Mouse (Mus musculus): ENCODE results near the gene Krtap7-1.

Krtap7-1 gene

GRCm38 (mm10) chr16:89508223-89508622 lies at the start of gene Krtap7-1:
Krtap7-1 (minus strand) TSS chr16:89508323.
- no peak for ATAC-seq (ENCODE audit: insufficient number of reproducible peaks, low FRiP score, low TSS enrichment)

DNA sequence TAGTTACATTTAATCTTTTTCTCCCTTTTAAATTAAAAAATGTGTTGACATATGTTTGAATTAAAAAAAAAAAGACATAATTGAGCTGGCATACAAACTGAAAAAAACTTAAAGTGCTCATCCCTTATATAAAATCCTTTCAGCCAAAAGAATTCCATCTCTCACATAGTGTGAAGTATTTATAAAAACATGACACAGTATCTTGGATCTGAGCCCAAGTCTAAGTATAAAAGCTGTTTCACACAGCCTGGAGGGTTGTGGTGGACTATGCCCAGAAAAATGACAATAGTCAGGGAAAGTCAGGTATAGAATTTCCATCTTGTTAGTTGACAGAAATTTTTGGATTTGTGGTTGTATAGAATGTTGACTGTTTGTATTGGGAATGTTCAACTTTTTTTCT lies 42.2 kb upstream of the Krtap7-1 start:
- no peak for ATAC-seq (ENCODE audit: insufficient number of reproducible peaks, low FRiP score, low TSS enrichment)

DNA sequence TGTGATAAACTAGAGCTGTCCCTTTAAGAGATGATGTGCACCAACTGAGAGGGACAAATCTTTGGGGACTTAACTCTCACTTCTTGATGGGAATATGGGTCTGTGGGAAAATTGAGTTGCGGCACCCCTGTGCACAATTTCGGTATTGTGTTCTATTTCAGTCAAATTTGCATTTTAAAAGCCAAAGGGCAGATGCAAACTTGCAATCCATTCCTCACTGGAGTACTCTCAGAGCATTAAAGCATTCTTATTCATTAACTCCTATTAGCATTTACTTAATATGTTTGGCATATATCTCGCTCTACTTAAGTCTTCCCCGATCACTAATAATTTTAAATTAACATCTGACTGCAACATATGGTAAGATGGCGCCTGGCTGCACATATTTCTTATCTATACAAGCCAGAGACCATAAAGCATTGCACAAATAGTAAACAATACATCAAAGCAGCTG lies 29.9 kb upstream of the Krtap7-1 start:
- ATAC-seq (ENCODE audit: insufficient number of reproducible peaks, low FRiP score, low TSS enrichment), result no peak

DNA sequence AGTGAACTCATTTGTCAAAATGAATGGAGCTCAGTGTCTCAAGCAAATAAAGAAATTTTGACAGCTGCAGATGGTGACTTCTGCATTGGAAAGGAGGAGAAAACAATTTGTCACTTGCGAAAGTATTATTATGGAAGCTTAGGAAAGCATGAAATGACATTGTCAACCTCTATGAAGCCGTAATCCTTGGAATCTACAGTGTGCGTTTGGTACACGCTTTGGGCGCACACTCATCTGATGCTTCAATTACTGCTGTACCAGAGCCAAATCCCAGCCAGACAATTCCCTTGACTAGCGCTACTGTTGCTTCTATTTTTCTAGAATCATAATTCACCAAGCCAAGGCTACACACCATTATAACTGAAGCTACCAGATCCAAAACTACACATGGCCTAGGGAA lies 29.2 kb upstream of the Krtap7-1 start:
- ATAC-seq (ENCODE audit: insufficient number of reproducible peaks, low FRiP score, low TSS enrichment), result no peak

DNA sequence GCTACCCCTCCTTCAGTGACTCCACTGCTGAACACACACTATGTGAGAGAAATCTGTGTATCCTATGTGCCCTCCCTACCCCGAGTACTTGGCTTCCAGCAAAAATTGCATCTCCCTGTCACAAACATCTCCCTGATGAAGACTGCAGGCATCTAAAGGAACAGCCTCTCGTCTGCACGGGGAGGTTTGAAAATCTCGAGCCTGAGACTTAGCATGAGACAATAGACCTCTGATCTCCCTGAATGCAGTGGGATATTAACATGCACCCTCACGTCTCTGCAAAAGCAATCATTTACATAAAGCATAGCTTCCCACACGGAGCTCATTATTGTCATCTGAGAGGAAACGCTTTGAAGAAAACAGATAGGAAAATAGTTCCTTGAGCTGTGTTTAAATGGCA lies 22.4 kb upstream of the Krtap7-1 start:
- ATAC-seq (ENCODE audit: insufficient number of reproducible peaks, low FRiP score, low TSS enrichment), result no peak

DNA sequence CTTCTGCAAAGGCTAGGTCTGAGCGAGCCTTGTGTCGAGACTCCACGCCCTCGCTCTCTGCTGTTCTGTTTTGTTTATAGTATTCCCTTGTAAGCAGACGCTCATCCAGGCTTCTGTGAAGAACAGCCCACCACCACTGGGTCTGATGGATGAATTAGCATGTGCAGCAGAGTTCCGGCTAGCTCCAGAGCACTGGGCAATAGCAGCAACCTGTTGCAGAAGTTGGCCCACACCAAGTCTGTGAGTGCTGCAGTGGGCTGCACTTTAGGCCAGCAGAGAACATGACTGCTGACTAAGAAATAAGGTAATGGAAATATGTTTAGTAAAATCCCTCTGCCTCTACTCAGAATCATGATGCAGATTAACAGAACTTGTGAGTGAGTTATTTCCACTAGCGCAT lies 21.7 kb upstream of the Krtap7-1 start:
- no peak for ATAC-seq (ENCODE audit: insufficient number of reproducible peaks, low FRiP score, low TSS enrichment)

- no peak for ATAC-seq (ENCODE audit: insufficient number of reproducible peaks, low FRiP score, low TSS enrichment)
Observed at GRCm38 (mm10) chr16:89528380-89528779, 20.3 kb upstream of the Krtap7-1 start.

DNA sequence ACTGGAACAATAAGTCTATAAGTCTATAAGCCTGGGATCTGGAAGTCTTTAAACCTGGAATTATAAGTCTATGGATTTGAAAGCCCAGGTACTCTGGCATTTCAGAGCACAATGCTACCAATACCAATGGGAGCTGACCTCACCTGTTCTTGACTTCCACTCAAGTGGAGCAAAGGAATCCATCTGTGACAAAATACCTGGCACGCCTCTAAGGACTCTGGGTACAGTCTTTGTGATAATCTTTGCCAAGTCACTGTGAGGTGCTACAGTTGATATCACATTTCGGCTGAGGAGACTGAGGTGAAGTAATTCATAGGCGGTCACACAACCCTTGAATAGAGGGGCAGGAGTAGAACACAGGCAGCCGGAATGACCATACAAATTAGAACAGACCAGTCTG lies 12.9 kb upstream of the Krtap7-1 start:
- ATAC-seq (ENCODE audit: insufficient number of reproducible peaks, low FRiP score, low TSS enrichment), result no peak

- ATAC-seq (ENCODE audit: insufficient number of reproducible peaks, low FRiP score, low TSS enrichment), result no peak
Observed at GRCm38 (mm10) chr16:89520555-89520954, 12.4 kb upstream of the Krtap7-1 start.

- no peak for ATAC-seq (ENCODE audit: insufficient number of reproducible peaks, low FRiP score, low TSS enrichment)
Observed at GRCm38 (mm10) chr16:89520091-89520490, 12.0 kb upstream of the Krtap7-1 start.

DNA sequence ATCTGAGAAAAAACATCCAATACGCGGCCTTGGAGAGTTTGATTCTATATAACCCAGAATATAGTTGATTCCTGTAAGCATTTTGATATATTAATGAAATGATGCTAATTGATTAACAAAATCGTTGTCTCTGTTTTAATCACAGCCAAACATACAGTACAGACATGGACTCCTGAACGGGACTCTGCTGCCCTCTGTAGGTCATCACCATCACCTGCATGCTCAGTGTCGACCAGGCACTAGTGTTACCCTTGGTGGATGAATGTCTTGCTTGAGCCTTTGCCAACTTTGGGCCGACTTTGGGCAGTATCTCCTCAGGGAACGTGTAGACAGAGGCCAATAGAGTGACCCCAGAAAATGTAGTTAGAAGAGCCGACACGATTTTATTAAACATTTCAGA lies 9.5 kb upstream of the Krtap7-1 start:
- no peak for ATAC-seq (ENCODE audit: insufficient number of reproducible peaks, low FRiP score, low TSS enrichment)

DNA sequence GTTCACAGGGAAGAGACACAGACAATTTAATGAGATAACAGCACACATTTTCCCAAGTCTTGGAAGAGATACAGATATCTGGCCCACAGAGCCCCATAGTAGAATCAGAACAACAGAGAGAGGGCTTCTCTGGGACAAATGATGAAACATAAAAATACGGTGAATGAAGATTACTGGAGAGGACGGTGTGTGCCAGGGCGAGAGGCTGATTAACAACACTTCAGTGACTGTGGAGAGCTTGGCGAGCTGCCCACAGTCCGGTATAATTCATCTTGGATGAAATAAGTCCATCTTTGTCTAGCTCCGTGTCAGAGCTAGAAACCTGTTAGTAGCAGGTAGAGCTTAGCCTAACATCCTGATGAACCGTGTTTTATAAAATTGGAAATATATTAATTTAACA lies 5.3 kb upstream of the Krtap7-1 start:
- ATAC-seq (ENCODE audit: insufficient number of reproducible peaks, low FRiP score, low TSS enrichment), result no peak

DNA sequence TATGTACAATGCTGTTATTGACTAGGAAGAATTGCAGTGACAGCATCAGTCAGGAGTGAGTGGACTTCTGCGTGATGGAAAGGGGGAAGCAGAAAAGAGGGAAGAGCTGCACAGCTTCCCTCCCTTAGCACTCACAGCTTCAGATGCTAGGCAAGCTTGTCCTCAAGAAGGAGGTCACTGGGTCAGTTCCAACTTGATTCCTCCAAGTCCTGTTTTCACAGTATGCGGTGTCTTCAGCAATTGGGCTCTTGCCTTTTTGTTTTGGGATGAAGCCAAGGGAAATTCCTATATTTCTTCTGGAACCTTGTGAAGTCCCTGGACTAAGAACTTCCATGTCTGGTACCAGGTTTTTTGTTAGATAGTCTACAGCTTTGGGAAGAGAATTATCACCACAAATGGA lies 4.6 kb downstream of the Krtap7-1 start:
- no peak for ATAC-seq (ENCODE audit: insufficient number of reproducible peaks, low FRiP score, low TSS enrichment)

GRCm38 (mm10) chr16:89501870-89502269 lies 6.3 kb downstream of the Krtap7-1 start:
- ATAC-seq (ENCODE audit: insufficient number of reproducible peaks, low FRiP score, low TSS enrichment), result no peak

DNA sequence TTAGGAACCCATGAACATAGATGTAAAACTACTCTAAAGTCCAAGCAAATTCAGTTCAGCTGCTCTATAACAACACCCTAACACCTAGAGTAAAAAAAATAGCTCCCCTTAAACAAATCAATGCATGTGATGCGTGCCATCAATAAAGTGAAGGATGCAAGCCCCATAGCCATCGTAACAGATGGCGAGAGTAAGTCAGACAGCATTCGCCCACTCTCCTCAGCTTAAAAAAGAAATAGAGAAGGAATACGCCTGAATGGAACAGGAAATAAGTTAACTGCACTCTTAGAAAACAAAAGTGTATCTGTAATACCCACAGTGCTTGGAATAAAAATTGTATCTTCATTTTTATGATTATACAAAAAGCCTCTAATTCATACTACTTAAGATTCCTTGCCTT lies 11.1 kb downstream of the Krtap7-1 start:
- no peak for ATAC-seq (ENCODE audit: insufficient number of reproducible peaks, low FRiP score, low TSS enrichment)

DNA sequence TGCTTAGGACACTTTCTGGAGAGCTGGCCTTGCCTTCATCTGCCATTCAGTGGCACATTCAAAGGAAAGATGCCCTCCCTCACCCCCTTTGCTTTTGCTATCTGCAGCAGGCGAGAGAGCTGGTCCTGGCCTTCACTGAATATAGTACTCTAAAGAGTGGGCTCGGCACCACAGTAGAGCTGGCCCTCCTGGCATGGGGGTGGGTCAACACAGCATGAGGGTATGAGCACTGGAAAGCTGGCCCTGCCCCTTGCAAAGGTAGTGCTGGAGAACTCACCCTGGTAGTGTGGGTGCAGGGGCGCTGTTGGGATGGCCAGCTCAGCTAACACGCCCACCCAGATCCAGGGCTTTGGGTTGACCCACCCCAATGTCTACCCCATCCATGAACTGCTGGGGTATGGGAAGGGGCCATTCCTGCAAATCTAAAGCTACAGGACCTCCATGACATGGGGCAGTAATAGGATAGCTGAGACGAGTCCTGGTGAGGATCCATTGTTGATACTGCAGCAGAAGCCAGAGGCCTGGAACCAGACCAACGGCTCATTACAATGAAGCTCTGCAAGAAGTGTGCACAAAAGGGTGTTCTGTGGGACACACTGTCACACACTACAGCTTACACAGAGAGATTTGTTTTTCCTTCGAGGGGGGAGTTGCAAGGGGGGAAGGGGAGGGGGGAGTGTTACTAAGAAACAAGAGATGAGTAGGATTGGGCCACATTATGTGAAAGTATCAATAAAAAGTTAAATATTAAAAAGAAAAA lies 12.5 kb downstream of the Krtap7-1 start:
- ATAC-seq (ENCODE audit: insufficient number of reproducible peaks, low FRiP score, low TSS enrichment), result no peak

DNA sequence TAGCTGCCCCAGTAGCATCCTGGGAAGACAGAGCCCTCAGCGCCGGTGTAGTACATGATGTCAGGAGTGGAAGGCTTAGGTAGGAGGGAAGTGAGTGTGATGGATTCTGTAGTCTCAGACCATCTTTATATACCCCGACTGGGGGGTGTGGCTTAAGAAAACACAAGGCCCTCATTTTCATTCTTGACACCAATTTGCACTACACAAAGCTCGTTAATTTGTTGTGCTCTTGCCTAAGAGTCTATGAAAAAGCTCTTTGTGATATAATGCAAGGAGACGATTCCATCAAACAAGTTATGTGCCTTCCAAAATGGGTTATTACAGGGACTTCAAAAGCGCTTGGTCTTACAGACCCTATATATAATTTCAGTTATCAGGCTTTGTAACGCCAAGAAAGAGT lies 20.3 kb downstream of the Krtap7-1 start, which contains the start of gene Krtap8-1:
Gene Krtap8-1, minus strand, starts transcription at position 101 of the 400 bp plus-strand sequence.
- no peak for ATAC-seq (ENCODE audit: insufficient number of reproducible peaks, low FRiP score, low TSS enrichment)

GRCm38 (mm10) chr16:89477679-89478314 lies 30.3 kb downstream of the Krtap7-1 start:
- no peak for ATAC-seq (ENCODE audit: insufficient number of reproducible peaks, low FRiP score, low TSS enrichment)

- no peak for ATAC-seq (ENCODE audit: insufficient number of reproducible peaks, low FRiP score, low TSS enrichment)
Observed at GRCm38 (mm10) chr16:89461189-89461588, 46.9 kb downstream of the Krtap7-1 start.
